Mouse (Mus musculus): Measurements from ENCODE around the gene Insl3.
"Not testable (repeated sequence)": the region's sequence is repeated elsewhere in the genome, so short reads cannot be mapped to it uniquely, and the experiment has no call there.

Insl3 gene

GRCm38 (mm10) chr8:71709800-71710446, 20.9 kb downstream of the Insl3 start:
- DNase-seq (ENCODE audit: low read depth): peak; percentile 78

- DNase-seq (ENCODE audit: low read depth): no peak
Measured at GRCm38 (mm10) chr8:71711574-71711973, 22.6 kb downstream of the Insl3 start.

- no peak for DNase-seq (ENCODE audit: low read depth)
Measured at GRCm38 (mm10) chr8:71715531-71715930, 26.5 kb downstream of the Insl3 start.

- no peak for DNase-seq (ENCODE audit: low read depth)
Measured at GRCm38 (mm10) chr8:71716561-71717053, 27.6 kb downstream of the Insl3 start.

GRCm38 (mm10) chr8:71717096-71717495, 28.1 kb downstream of the Insl3 start:
- no peak for DNase-seq (ENCODE audit: low read depth)

GRCm38 (mm10) chr8:71718252-71718651, 29.2 kb downstream of the Insl3 start:
- DNase-seq (ENCODE audit: low read depth): no peak

- no peak for DNase-seq (ENCODE audit: low read depth)
Measured at GRCm38 (mm10) chr8:71719218-71719617, 30.2 kb downstream of the Insl3 start.

GRCm38 (mm10) chr8:71719928-71720457, 31.0 kb downstream of the Insl3 start:
- DNase-seq (ENCODE audit: low read depth): no peak

GRCm38 (mm10) chr8:71723047-71723551, 34.1 kb downstream of the Insl3 start:
- DNase-seq (ENCODE audit: low read depth): no peak

GRCm38 (mm10) chr8:71724389-71724788, 35.4 kb downstream of the Insl3 start:
- DNase-seq (ENCODE audit: low read depth): no peak

GRCm38 (mm10) chr8:71725122-71725924, 36.3 kb downstream of the Insl3 start, which contains the start of gene Fcho1:
TSS of gene Fcho1 (minus strand) at chr8:71725716.
- DNase-seq (ENCODE audit: low read depth): no peak

- DNase-seq (ENCODE audit: low read depth): no peak
Measured at GRCm38 (mm10) chr8:71728240-71728785, 39.3 kb downstream of the Insl3 start.

GRCm38 (mm10) chr8:71728826-71729620, 40.0 kb downstream of the Insl3 start:
- DNase-seq (ENCODE audit: low read depth): no peak

- peak; percentile 49 for DNase-seq (ENCODE audit: low read depth)
Measured at GRCm38 (mm10) chr8:71731652-71732230, 42.7 kb downstream of the Insl3 start.

GRCm38 (mm10) chr8:71738316-71738715, 49.3 kb downstream of the Insl3 start:
- not testable (repeated sequence) for DNase-seq (ENCODE audit: low read depth)
